Mouse (Mus musculus) CD4-positive helper T cell, adult 2 months (primary cell): ENCODE data around the gene Pi16.
"Not testable (repeated sequence)": the region's sequence is repeated elsewhere in the genome, so short reads cannot be mapped to it uniquely, and the experiment has no call there.

ENCODE experiments used
- DNase-seq: peaks from one replicate; pipeline ENCODE4 v3.0.0-alpha.2; 2012; ENCODE audit warnings: low read depth, missing footprints, low spot score

The Pi16 gene

DNA sequence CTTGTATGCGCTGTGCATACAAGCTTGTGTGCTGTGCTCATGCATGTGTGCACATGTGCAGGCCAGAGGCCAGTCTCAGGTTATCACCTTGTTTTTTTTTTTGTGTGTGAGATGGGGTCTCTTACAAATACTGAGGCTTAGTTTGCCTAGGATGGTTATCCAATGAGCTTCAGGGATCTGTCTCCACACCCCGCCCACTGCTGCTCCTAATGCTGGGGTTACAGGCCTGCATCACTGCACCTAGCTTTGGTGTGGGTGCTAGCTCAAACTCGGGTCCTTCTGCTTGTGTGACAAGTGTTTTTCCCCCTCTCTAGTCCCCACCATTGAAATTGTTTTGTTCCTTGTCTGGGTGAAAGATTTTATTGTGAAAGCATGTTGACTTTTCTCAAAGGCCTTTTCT lies 12.7 kb downstream of the Pi16 start:
- no peak for DNase-seq

GRCm38 (mm10) chr17:29330671-29331410 lies 13.4 kb downstream of the Pi16 start:
- no peak for DNase-seq

GRCm38 (mm10) chr17:29332186-29332685 lies 14.8 kb downstream of the Pi16 start:
- no peak for DNase-seq

DNA sequence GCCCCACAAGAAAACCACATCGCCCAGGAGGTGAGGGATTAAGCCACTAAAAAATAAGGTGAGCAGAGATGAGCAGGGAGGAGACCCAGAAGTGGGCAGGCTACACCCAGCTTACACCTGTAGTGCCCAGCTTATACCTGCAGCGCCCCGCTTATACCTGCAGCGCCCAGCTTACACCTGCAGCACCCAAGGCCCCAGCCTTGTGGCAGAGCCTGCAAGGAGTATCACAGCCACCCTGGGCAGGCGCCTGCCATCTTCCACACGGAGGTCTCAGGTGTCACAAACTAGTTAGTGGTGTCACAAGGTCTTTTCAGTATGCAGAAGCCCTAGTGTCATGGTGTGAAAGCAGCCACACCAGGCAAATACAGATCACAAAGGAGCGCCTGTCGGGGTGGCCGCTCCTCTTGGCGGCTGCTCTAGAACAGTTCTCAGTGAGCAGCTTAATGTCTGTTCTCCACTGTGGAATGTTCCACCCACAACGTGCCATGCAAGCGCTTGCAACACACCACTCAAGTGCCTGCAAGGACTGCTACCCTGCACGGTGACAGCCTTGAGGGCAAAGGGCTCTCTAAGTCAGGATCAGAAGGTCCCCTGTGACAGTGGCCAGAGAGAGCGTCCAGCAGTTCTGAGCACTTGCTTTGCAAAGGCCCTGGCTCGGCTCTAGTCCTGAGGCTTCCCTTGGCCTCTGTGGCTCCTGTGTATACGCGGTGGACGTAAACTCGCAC lies 18.9 kb downstream of the Pi16 start:
- DNase-seq = no peak

DNA sequence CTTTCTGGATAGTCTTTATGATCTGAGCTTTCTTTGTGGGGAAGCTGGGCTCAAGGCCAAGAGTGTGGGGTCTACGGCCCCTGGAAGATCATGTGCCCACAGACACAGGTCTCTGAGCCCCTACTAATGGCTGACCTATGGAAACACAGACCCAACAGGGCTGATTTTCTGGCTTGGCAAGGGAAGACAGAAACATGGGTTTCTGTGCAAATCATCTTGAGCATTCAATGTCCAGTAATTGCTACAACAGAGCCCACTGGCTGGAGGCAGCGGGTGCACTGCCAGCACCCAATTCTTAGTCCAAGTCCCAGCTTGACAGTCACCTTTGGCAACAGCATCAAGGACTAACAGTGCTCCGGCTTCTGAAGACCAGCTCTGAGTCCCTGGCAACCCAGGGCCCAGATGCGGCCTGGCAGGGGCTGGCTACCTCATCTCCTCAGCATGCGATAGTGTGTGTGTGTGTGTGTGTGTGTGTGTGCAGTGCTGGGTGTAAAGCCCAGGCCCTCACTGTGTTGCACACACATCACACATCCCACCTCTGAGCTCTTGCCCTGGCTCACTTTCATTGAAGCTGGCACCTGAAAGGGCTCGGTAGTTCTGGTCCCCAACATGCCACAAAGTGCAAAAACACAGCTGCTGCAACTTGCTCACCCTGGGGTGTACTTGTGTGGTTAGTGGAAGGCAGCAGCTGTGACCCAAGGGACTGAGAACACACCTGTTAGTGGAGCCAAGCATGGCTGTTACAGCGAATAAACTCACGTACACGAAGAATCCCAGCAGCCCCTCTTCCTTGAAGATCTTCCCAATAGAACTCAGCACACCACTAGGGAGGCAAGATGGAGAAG lies 20.7 kb downstream of the Pi16 start:
- no peak for DNase-seq

GRCm38 (mm10) chr17:29339170-29339768 lies 21.8 kb downstream of the Pi16 start:
- no peak for DNase-seq

DNA sequence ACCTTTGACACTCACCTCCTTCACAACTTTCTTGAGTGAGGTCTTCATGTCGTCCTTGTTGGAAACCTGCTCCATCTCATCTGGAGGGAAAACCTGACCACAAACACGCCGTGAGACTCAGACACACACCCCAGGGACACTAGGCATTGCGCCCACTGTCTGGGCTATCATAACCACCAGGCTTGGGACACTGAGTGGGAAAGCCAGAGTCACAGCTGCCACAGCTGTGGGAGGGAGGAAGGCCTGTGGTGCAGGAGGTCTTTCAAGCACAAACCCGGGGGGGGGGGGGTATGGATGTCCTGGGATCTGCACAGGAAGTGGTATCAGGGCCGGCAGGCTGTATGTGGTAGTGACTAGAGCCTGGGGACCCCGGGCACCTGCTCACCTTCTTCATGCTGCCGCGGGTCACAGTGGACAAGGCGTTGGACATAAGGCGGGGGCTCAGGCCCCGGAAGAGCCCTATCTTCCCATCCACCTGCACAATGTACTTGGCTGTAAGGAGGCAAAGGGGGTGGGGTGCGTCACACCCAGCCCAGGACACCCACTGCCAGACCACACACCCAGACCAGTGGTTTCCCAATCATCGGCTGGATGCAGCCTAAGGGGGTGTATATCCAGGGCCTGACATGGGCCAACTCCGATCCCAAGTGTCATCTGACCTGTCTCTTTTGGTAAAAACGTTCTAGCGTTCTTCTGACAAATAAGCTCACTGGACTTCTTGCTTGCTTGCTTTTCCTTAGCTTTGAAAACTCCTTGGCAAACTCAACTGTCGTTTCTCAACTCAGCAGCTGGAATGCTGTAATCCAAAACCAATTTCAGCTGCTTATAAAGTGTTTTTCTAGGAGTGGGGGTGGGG lies 23.2 kb downstream of the Pi16 start:
- no peak for DNase-seq

GRCm38 (mm10) chr17:29341591-29342003 lies 24.1 kb downstream of the Pi16 start:
- peak; percentile 70 for DNase-seq

DNA sequence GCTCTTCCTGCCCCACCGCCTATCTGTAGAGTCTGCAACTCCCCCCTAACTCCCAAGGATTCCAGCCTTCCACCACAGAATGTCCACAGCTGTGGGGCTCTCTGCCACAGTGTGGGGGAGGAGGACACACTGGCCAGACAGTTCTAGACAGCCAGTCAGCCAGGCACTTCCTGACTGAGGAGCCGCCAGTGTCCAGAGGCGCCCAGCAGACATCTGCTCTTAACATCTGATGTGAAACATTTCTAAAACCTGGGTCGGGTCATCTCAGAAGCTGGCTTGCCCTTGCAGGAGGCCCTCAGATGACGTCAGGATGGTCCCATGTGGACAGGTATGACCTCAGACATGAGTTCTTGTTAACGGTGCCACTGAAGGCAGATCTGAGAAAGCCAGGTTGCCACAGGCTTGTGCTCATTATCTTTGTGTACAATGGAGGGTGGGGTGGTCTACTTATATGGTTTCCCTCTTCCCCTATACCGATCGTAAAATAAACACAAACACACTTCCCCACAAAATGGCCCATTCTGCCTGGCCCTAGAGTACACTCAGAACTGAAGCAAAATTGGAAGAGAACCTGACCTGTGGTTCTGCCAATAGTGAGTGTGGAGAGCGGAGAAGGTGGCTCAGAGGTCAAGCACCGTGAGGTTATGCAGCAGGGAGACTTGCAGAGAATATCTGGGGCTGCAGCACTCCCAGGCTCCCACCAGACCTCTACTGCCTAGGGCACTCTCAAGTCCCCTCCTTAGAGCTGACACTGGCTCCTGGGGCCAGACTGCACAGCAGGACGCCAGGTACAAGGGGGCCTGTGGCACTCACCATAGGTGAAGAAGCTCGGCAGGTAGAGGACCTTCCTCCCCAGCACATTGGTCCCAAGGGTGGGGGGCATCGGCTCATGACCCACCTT lies 24.8 kb downstream of the Pi16 start:
- DNase-seq = no peak

DNA sequence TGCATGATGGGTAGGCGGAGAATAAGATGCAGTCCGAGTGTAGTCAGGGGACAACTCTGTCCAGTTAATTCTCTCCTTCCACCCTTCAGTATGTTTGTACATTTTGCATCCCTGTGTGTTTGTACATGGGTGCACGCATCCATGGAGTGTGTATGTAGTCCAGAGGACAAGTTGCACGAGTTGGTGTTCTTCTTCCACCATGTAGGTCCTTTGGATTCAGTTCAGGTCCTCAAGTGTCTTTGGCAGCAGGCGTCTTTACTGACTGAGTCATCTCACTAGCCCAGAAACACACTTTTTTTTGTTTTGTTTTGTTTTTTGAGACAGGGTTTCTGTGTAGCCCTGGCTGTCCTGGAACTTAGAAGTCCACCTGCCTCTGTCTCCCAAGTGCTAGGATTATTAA lies 25.8 kb downstream of the Pi16 start:
- no peak for DNase-seq

DNA sequence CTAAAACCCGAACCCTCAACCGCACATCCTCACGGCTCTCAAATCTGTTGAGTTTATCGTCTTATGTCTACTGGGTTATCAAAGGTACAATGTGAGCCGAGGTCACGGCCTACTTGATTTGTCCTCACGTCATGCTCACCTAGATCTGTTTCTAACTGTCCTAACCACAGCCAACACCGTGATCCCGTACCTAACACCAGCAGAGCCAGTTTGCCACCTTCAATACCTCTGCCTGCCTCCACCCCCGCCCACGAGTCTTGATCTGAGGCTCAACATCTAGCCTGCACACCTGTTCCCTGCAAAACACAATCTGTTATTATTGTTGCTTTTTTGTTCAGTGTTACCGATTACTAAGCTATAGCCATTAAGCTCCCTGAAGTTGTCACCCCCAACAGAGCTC lies 27.8 kb downstream of the Pi16 start:
- DNase-seq = no peak

- DNase-seq = peak; percentile 43
Observed at GRCm38 (mm10) chr17:29346496-29347125, 29.1 kb downstream of the Pi16 start.

- no peak for DNase-seq
Observed at GRCm38 (mm10) chr17:29347126-29347644, 29.7 kb downstream of the Pi16 start.

- peak; percentile 97 for DNase-seq
Observed at GRCm38 (mm10) chr17:29347645-29348256, 30.3 kb downstream of the Pi16 start, which contains the start of gene Mtch1. TSS of gene Mtch1 (minus strand) at chr17:29347934.

DNA sequence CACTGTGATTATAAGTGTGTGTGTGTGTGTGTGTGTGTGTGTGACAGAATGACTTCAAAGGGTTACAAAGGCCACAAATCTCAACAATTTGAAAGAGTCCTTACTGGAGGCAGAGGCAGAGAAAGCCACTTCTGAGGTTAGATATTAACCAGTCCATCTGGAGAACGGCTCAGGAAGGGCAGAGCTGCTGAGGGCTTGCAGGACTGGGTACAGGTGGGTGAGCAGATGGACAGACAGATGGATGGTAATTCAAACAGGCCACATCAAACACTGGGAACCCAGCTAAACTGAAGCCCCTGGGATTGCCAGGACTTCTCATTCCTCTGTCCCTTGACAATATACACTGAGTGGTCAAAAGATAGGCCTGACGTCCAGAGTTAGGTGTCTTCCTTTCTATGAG lies 31.5 kb downstream of the Pi16 start:
- DNase-seq = no peak

- not testable (repeated sequence) for DNase-seq
Observed at GRCm38 (mm10) chr17:29351056-29351455, 33.6 kb downstream of the Pi16 start.

DNA sequence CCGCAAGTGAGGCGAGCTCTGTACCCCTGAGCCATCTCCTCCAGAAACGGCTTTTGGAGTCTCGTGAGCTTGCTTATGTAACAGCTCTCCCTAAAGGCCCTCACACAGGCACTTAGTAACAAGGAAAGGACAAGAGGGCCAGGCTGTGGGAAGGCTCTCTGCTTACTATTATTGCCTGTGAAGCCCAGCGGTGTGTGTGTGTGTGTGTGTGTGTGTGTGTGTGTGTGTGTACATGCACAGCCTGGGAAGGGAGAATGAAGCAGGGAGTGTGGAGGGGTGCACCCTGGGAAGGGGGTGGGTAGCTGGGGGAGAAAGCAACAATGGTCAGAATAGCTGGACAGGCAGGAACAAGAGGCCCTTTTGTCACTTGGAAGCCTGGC lies 38.0 kb downstream of the Pi16 start:
- no peak for DNase-seq

GRCm38 (mm10) chr17:29355841-29356478 lies 38.5 kb downstream of the Pi16 start:
- no peak for DNase-seq
